Mouse (Mus musculus): Measurements from ENCODE around the gene Zc3h13.
A peak's percentile ranks its signal among the peaks of the same experiment; 100 is the strongest.

The Zc3h13 gene

GRCm38 (mm10) chr14:75323354-75323753 lies 39.2 kb downstream of the Zc3h13 start:
- DNase-seq (ENCODE audit: low spot score), result no peak

DNA sequence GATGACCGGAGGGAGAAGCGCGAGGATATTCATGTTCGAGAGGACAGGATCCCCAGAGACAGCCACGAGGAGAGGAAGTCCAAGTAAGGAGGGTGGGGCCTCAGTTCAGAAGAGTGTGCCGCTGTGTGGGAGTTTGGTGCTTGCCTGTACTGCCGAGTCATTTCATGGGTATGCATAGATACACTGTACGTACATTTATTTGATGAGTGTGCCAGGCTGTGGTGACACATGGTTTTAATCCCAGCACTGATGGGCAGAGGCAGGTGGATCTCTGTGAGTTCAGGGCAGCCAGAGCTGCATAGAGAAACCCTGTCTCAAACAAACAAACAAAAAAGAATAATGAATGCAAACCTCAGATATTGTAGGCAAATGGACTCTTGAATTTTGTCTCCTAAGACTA lies 43.9 kb downstream of the Zc3h13 start:
- no peak for DNase-seq (ENCODE audit: low spot score)

GRCm38 (mm10) chr14:75330621-75331020 lies 46.4 kb downstream of the Zc3h13 start:
- no peak for DNase-seq (ENCODE audit: low spot score)

GRCm38 (mm10) chr14:75334321-75334720 lies 50.1 kb downstream of the Zc3h13 start:
- no peak for DNase-seq (ENCODE audit: low spot score)

GRCm38 (mm10) chr14:75337884-75338283 lies 53.7 kb downstream of the Zc3h13 start:
- no peak for DNase-seq (ENCODE audit: low spot score)

DNA sequence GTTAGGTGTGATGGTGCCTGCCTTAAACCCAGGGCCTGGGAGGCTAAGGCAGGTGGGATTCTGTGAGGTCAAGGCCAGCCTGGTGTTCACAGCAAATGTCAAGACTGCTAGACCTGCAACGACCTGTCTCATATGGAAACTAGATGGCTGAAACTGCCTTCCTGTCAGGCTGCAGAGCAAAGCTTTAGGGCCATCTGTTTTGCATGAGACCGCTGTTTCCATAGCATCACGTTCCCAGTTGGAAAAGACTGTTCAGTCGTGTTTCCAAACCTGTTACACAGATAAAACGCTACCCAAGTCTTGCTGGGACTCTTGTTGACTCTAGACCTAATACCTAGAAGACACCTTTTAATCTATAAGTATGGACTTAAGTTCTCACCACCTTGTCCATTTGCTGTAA lies 61.9 kb downstream of the Zc3h13 start:
- DNase-seq (ENCODE audit: low spot score), result no peak

DNA sequence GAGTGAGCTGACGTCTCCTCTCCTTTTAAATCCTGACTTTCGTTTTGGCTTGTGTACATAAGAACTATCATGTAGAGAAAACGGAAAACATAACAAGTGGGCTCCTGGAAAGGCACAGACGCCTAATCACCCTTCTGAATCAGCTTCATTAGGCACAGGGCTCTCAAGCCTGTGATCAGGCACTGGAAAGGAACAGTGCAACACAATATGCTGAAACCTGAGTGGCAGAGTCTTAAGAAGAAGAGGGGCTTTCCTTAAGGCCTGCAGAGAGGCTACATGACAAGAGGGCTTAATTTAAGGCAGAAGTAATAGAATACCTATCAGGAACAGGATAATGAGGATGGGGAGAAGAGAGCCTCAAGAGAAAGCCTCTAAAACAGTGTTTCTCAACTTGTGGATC lies 67.5 kb downstream of the Zc3h13 start:
- DNase-seq (ENCODE audit: low spot score), result no peak

- no peak for DNase-seq (ENCODE audit: low spot score)
These were observed 79.1 kb downstream of the Zc3h13 start for GRCm38 (mm10) chr14:75363316-75363715.

- no peak for DNase-seq (ENCODE audit: low spot score)
These were observed 81.3 kb downstream of the Zc3h13 start for GRCm38 (mm10) chr14:75365301-75366035.

DNA sequence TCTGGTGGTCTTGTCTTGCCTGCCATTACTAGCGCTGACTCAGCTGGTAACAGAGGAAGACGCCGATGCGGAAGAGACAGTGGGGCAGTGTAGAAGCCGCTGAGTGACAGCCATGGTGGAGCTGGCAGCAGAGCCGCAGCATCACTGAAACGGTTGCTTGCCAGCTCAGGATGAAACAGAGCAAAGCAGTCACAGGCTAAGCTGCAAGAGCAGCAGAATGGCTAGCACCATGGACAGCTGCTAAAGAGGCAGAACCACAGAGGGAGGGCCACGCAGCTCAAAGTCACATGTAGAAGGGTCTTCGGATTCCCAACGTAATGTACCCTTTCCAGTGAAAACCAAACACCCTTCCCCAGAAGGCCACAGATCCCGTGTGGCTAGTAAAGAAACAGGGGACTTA lies 82.6 kb downstream of the Zc3h13 start:
- DNase-seq (ENCODE audit: low spot score), result no peak

DNA sequence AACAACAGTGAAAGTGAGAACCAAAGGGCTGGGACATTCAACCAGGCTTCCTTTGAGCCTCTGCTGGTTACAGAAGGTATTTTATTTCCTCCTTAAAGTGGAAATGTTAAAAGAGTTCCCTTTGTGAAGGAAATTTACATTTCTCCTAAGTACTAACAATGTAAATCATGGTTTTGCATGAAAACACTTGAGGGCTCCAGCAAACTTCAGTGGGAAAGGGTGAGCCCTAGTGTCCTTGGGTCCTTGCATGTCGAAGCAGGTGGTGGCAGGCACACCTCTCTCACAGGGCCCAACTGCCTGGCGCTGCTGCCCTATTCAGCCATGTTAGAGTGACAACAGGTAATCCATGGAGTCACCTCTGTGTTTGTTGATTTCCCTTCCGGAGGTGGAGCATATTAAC lies 83.3 kb downstream of the Zc3h13 start:
- no peak for DNase-seq (ENCODE audit: low spot score)

DNA sequence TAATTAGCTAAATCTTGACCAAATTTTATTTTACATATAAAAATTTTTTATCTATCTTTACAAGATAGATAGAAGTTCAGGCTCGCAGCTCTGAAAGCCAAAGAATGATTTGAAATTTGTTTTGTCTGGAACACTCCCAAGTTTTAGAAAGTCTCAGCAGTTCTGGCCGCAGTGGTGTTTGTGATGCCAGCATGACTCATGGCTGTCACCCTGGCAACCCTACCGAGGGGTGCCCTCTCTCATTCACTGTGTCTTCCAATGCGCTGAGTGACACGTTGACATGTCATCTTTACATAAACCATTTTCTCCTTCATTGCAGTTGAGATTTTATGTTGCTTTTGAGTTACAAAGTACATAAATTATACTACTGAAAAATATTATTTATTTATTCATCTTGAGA lies 85.7 kb downstream of the Zc3h13 start:
- DNase-seq (ENCODE audit: low spot score), result peak; percentile 33

DNA sequence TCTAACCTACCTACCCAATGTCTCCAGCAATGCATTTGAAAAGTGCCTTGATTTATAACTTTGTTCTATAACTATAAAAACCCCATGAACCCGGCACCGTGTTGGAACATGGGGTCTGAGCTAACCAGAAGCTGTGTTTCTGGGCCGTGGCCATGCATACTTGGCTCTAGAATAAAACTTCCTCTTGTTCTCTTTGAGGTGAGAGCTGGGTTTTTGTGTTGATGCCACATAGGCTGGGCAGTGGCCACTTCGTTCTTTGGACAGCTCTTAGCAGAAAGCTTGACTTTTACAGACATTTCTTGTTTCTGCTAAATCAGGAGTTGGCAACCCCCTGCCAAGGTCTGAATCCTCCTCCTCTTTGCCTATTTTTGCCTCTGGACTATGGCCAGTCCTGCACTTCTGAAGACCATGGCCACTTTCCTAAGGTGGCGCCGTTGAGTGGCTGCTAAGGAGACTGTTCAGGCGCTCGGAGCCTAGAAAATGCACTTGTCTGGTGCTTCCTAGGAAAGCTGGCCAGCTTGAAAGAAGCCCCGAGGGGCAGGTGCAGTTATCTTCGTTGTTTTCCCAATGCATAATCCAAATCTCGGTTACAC lies 90.9 kb downstream of the Zc3h13 start:
- peak; percentile 18 for DNase-seq (ENCODE audit: low spot score)

DNA sequence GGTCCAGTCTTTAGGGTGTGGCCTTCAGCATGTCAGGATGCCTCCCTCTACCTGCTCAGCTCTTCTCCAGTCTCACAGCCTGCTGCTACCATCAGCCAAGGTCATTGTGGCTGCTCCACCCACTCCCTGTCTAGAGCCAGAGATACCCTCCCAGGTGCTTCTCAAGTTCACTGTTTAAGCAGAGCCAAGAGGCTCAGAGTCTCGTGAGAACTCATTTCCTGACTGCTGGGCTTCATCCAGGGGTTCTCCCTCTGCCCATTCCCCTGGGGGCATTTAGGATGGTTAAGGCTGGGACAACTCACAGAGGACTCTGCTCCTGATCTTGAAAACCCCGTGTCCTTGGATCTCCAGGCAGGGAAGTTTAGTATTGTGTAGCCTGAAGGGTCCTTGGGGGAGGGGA lies 92.1 kb downstream of the Zc3h13 start:
- no peak for DNase-seq (ENCODE audit: low spot score)

DNA sequence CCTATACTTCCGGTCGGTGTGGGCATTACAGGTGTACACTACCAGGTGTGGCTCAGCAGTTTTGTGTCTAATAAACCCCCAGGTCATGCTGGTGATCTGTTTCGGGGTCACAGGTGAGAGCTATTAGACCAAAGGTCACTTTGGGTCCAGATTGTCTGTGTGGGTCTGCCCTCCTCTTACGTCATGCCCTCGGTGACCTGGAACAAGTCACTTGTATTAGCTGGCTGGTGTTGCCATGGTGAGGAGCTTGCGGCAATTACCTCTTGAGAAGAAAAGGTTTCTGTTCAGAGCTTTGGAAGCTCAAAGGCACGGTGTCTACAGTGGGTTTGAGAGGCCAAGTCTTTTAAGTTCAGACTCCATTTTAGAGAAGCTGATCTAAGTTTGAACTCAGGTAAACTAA lies 93.4 kb downstream of the Zc3h13 start:
- DNase-seq (ENCODE audit: low spot score), result no peak

Data from layer of hippocampus, adult 11-12 months (tissue).